In the genomic region with DNA sequence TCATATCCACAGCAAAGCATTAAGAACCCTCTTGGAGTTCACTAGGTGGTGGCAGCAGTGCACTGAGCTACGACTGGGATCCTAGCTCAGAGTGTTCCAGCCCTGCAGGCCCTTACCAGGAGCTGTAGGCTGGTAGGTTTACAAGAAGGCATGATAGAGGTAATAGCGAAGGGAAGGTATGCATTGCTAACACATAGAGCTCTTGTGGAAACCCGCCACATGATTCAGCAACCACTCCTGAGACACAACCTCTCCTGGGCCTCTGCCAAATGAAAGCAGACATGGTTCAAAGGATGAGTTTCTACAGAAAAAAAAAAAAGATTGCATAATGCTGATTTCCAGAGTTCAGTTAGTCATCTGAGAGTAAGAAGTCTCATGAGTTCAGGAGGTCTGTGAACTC, we compare ENCODE assay signal across 22 mouse cellular contexts.
DNase-seq lines count a peak whose midpoint lies in the region; ATAC-seq and TF ChIP-seq lines count a peak whose summit lies in the region.
"Had no signal": no experiment of that assay in that cellular context is flagged by ENCODE, and none has a peak within 500 bp of the region (broad histone marks: within the 10 kb centered on the region; RNA-seq: fewer than 3 reads in every experiment).

No protein-coding gene starts in this region.

- no peak overlapping the region for H3K9ac ChIP-seq in kidney, embryonic 15.5 days
- H3K9ac ChIP-seq: forebrain, embryonic 12.5 days; heart, embryonic 13.5 days; liver, embryonic 14.5 days; midbrain, embryonic 15.5 days; neural tube, embryonic 15.5 days; stomach, embryonic 15.5 days had no signal

- TF ChIP-seq POLR2A in embryonic fibroblast, embryonic 13.5 days (IDR thresholded peaks at IDR 0.05; ENCODE audit: low read depth, low read length): no peak

- no peaks in the 10 kb centered on the region for H3K4me1 ChIP-seq in kidney, embryonic 15.5 days
- H3K4me1 ChIP-seq in embryonic fibroblast, embryonic 13.5 days (ENCODE audit: control insufficient read depth, insufficient read depth, low read length): 0 out of 2 replicates have a peak, but pooled peaks cover 2% of the 10 kb centered on the region
- H3K4me1 ChIP-seq: forebrain, embryonic 12.5 days; midbrain, embryonic 15.5 days; stomach, embryonic 15.5 days had no signal

- H3K27ac ChIP-seq in kidney, embryonic 15.5 days: no peak overlapping the region
- peak overlapping the region; percentile 22; the same call in 1 of the 2 replicates for H3K27ac ChIP-seq in embryonic fibroblast, embryonic 13.5 days (ENCODE audit: insufficient read depth, low read length)
- H3K27ac ChIP-seq: forebrain, embryonic 12.5 days; heart, embryonic 13.5 days; kidney, postnatal 0 days; liver, embryonic 14.5 days; midbrain, embryonic 15.5 days; neural tube, embryonic 15.5 days; stomach, embryonic 15.5 days had no signal

- ATAC-seq in kidney, embryonic 15.5 days (replicated peaks; ENCODE audit: low FRiP score): no peak
- ATAC-seq: hindbrain, embryonic 16.5 days; lung, postnatal 0 days; midbrain, embryonic 15.5 days had no signal

- no peaks in the 10 kb centered on the region for H3K9me3 ChIP-seq in kidney, embryonic 15.5 days (replicated peaks)
- H3K9me3 ChIP-seq: forebrain, embryonic 12.5 days; heart, embryonic 13.5 days; midbrain, embryonic 15.5 days; neural tube, embryonic 15.5 days; stomach, embryonic 15.5 days had no signal

- WGBS in kidney, embryonic 15.5 days: 79% methylated on average over 3 of the region's 3 CpGs

- TF ChIP-seq CTCF in embryonic fibroblast, embryonic 13.5 days (IDR thresholded peaks at IDR 0.05; ENCODE audit: borderline replicate concordance, insufficient read depth, low read length): no peak

- no peak overlapping the region for H3K4me3 ChIP-seq in kidney, embryonic 15.5 days (replicated peaks)
- H3K4me3 ChIP-seq in embryonic fibroblast, embryonic 13.5 days (ENCODE audit: insufficient read depth, low read length): no peak overlapping the region
- H3K4me3 ChIP-seq: forebrain, embryonic 12.5 days; heart, embryonic 13.5 days; midbrain, embryonic 15.5 days; neural tube, embryonic 15.5 days; stomach, embryonic 15.5 days had no signal

- no peak overlapping the region for H3K4me2 ChIP-seq in kidney, embryonic 15.5 days
- H3K4me2 ChIP-seq: forebrain, embryonic 12.5 days; heart, embryonic 13.5 days; midbrain, embryonic 15.5 days; neural tube, embryonic 15.5 days; stomach, embryonic 15.5 days had no signal

- H3K36me3 ChIP-seq in kidney, embryonic 15.5 days: no peaks in the 10 kb centered on the region
- H3K36me3 ChIP-seq: forebrain, embryonic 12.5 days; heart, embryonic 13.5 days; midbrain, embryonic 15.5 days; neural tube, embryonic 15.5 days; stomach, embryonic 15.5 days had no signal

- H3K27me3 ChIP-seq in kidney, embryonic 15.5 days: no peaks in the 10 kb centered on the region
- H3K27me3 ChIP-seq: forebrain, embryonic 12.5 days; heart, embryonic 13.5 days; midbrain, embryonic 15.5 days; neural tube, embryonic 15.5 days; stomach, embryonic 15.5 days had no signal

- peak; percentile 7 for DNase-seq in adrenal gland, adult 2 months
- DNase-seq in adrenal gland, postnatal 10 days: no peak
- peak; percentile 17 to 19 for DNase-seq in kidney, adult 8-10 months
- peak; percentile 36 for DNase-seq in 416B (ENCODE audit: low read depth)
- DNase-seq in spleen, postnatal 4 days (ENCODE audit: low spot score in 2 of 2): no peak
- DNase-seq in lung, postnatal 14 days: no peak
- DNase-seq: adrenal gland, adult 8-10 months; cerebellum, adult 11 months; heart, adult 18-20 months; right cerebral cortex, postnatal 14 days; thymus, adult 2 months had no signal

Comparison
In these comparisons a context has a peak if more than half of its experiments do, and no peak if none do; other contexts are left out.
1. DNase-seq: peak in adrenal gland, adult 2 months (single experiment), kidney, adult 8-10 months (2 of 2) and 416B (single experiment); none in adrenal gland, postnatal 10 days (single experiment), spleen, postnatal 4 days (0 of 2) and lung, postnatal 14 days (single experiment).